14 mouse cellular contexts compared by ENCODE assay signal in genomic region chrX:13519408-13519783, GRCm38 (mm10). TPM values are rescaled to one million over a fixed set of nuclear protein-coding genes. Genes with fewer than 3 reads are reported as not detected.
DNase-seq lines count a peak whose midpoint lies in the region; TF ChIP-seq lines count a peak whose summit lies in the region.
"Had no signal": no experiment of that assay in that cellular context is flagged by ENCODE, and none has a peak within 500 bp of the region (broad histone marks: within the 10 kb centered on the region; RNA-seq: fewer than 3 reads in every experiment).

No protein-coding gene starts in this region.

- peak overlapping the region; percentile 78 for H3K27ac ChIP-seq in layer of hippocampus, adult 2 months
- H3K27ac ChIP-seq in cortical plate, adult 2 months (ENCODE audit: insufficient read depth, low read length), result peak overlapping the region; percentile 61; the same call in 1 of the 2 replicates
- H3K27ac ChIP-seq: liver, embryonic 13.5 days; stomach, embryonic 15.5 days had no signal

- TF ChIP-seq POLR2A in cortical plate, adult 2 months (IDR thresholded peaks at IDR 0.05; ENCODE audit: extremely low read depth, insufficient read depth, low read length), result no peak

- peak; percentile 95 for DNase-seq in heart, adult 11 months
- DNase-seq in heart, postnatal 36 days, result no peak
- DNase-seq in layer of hippocampus, adult 2 months (ENCODE audit: low spot score in 2 of 2), result no peak
- no peak for DNase-seq in layer of hippocampus, adult 11-12 months (ENCODE audit: low spot score)
- DNase-seq in lung, postnatal 14 days, result peak; percentile 29
- no peak for DNase-seq in thymus, postnatal 14 days
- DNase-seq: adrenal gland, adult 8-10 months; kidney, adult 8-10 months; layer of hippocampus, adult 9-11 months; liver, embryonic 13.5 days; thymus, postnatal 4 days had no signal

- peaks cover 5% of the 10 kb centered on the region for H3K4me1 ChIP-seq in cortical plate, adult 2 months (ENCODE audit: control insufficient read depth, insufficient read depth, low read length)
- H3K4me1 ChIP-seq: stomach, embryonic 15.5 days had no signal

- TF ChIP-seq CTCF in layer of hippocampus, adult 2 months (conservative IDR thresholded peaks at IDR 0.05), result no peak
- TF ChIP-seq CTCF in cortical plate, adult 2 months (IDR thresholded peaks at IDR 0.05; ENCODE audit: extremely low read depth, insufficient read depth, low read length), result no peak

- intact Hi-C loops in heart, postnatal 36 days (cut with DNase I), result loop anchor here (5.0 kb wide), 1 partner anchor 172 kb away; no protein-coding TSS in a partner anchor

- no peak overlapping the region for H3K4me3 ChIP-seq in layer of hippocampus, adult 2 months
- no peak overlapping the region for H3K4me3 ChIP-seq in cortical plate, adult 2 months (ENCODE audit: insufficient read depth, low read length)
- H3K4me3 ChIP-seq: liver, embryonic 13.5 days; stomach, embryonic 15.5 days had no signal

RNA-seq across cellular contexts. Expression of gene Nyx, which starts 53.5 kb away (rescaled TPM):
- under 1 TPM; 0.08 to 0.16 TPM for total RNA-seq in heart, postnatal 36 days (2021)
- total RNA-seq in layer of hippocampus, adult 2 months (2021), result 1 to 10 TPM in 1 of 2 experiments, under 1 TPM in 1; 0.59 to 1.1 TPM
- 0.38 and 0.40 TPM in 2 replicates for polyA plus RNA-seq in cortical plate, adult 2 months (2012; rRNA removed)
- total RNA-seq: megakaryocyte, adult 5-6 weeks had no signal

Comparison
In these comparisons a context has a peak if more than half of its experiments do, and no peak if none do; other contexts are left out.
1. DNase-seq: peak in heart, adult 11 months (single experiment) and lung, postnatal 14 days (single experiment); none in heart, postnatal 36 days (0 of 2), layer of hippocampus, adult 2 months (0 of 2), layer of hippocampus, adult 11-12 months (single experiment) and thymus, postnatal 14 days (single experiment).